ENCODE assay signal across 30 mouse cellular contexts in genomic region chr5:107854556-107854955, GRCm38 (mm10). TPM values are rescaled to one million over a fixed set of nuclear protein-coding genes. Genes with fewer than 3 reads are reported as not detected.
DNase-seq lines count a peak whose midpoint lies in the region; ATAC-seq and TF ChIP-seq lines count a peak whose summit lies in the region.
"Had no signal": no experiment of that assay in that cellular context is flagged by ENCODE, and none has a peak within 500 bp of the region (broad histone marks: within the 10 kb centered on the region; RNA-seq: fewer than 3 reads in every experiment).

No protein-coding gene starts in this region.

- no peak overlapping the region for H3K4me3 ChIP-seq in heart, embryonic 14.5 days (ENCODE audit: control insufficient read depth in 1 of 2, insufficient read depth in 1 of 2, low read depth in 1 of 2, low read length in 2 of 2)
- no peak overlapping the region for H3K4me3 ChIP-seq in liver, embryonic 16.5 days (ENCODE audit: low read depth, low read length)
- no peak overlapping the region for H3K4me3 ChIP-seq in stomach, embryonic 15.5 days (replicated peaks)
- H3K4me3 ChIP-seq in stomach, postnatal 0 days (ENCODE audit: low read depth, low read length) = no peak overlapping the region
- H3K4me3 ChIP-seq: embryonic facial prominence, embryonic 13.5 days; forebrain, embryonic 10.5 days; forebrain, embryonic 15.5 days; kidney, embryonic 15.5 days; midbrain, embryonic 13.5 days; neural tube, embryonic 13.5 days had no signal

- H3K27ac ChIP-seq in heart, embryonic 14.5 days (replicated peaks in 1 of 2; ENCODE audit: control insufficient read depth in 1 of 2, insufficient read depth in 1 of 2, low read depth in 2 of 2, low read length in 2 of 2) = peak overlapping the region; percentile 27 to 76; a peak in 2 of 4 replicates
- H3K27ac ChIP-seq in liver, embryonic 16.5 days (ENCODE audit: low read length) = 0 out of 2 replicates have a peak overlapping the region, but pooled peaks have one; percentile 14
- H3K27ac ChIP-seq in stomach, embryonic 15.5 days = 0 out of 2 replicates have a peak overlapping the region, but pooled peaks have one; percentile 32
- H3K27ac ChIP-seq in stomach, postnatal 0 days (replicated peaks) = no peak overlapping the region
- H3K27ac ChIP-seq: forebrain, embryonic 10.5 days; forebrain, embryonic 15.5 days; midbrain, embryonic 13.5 days; neural tube, embryonic 13.5 days had no signal

- peaks cover 4 to 32% of the 10 kb centered on the region in 2 experiments for H3K4me1 ChIP-seq in heart, embryonic 14.5 days (ENCODE audit: control insufficient read depth in 2 of 2, insufficient read depth in 2 of 2, low read length in 2 of 2)
- peaks cover 24% of the 10 kb centered on the region for H3K4me1 ChIP-seq in liver, embryonic 16.5 days (ENCODE audit: control insufficient read depth, low read depth, low read length)
- H3K4me1 ChIP-seq in stomach, embryonic 15.5 days = 0 out of 2 replicates have a peak, but pooled peaks cover 6% of the 10 kb centered on the region
- 0 out of 2 replicates have a peak, but pooled peaks cover 2% of the 10 kb centered on the region for H3K4me1 ChIP-seq in stomach, postnatal 0 days (replicated peaks; ENCODE audit: control insufficient read depth, insufficient read depth)

- H3K27me3 ChIP-seq in heart, embryonic 14.5 days (ENCODE audit: control insufficient read depth, insufficient read depth, low read length) = no peaks in the 10 kb centered on the region
- H3K27me3 ChIP-seq in liver, embryonic 16.5 days (ENCODE audit: control insufficient read depth, insufficient read depth, low read depth, low read length) = no peaks in the 10 kb centered on the region
- no peaks in the 10 kb centered on the region for H3K27me3 ChIP-seq in stomach, embryonic 15.5 days (replicated peaks)
- no peaks in the 10 kb centered on the region for H3K27me3 ChIP-seq in stomach, postnatal 0 days (ENCODE audit: control insufficient read depth, insufficient read depth, low read length)
- H3K27me3 ChIP-seq: embryonic facial prominence, embryonic 13.5 days; forebrain, embryonic 15.5 days; kidney, embryonic 15.5 days; midbrain, embryonic 13.5 days; neural tube, embryonic 13.5 days had no signal

- no peak overlapping the region for H3K4me2 ChIP-seq in heart, embryonic 14.5 days (ENCODE audit: low read length)
- H3K4me2 ChIP-seq in liver, embryonic 16.5 days (ENCODE audit: low read depth, low read length) = no peak overlapping the region
- H3K4me2 ChIP-seq in stomach, embryonic 15.5 days = no peak overlapping the region
- H3K4me2 ChIP-seq in stomach, postnatal 0 days (replicated peaks; ENCODE audit: low read depth) = no peak overlapping the region
- H3K4me2 ChIP-seq: embryonic facial prominence, embryonic 13.5 days; forebrain, embryonic 15.5 days; kidney, embryonic 15.5 days; midbrain, embryonic 13.5 days; neural tube, embryonic 13.5 days had no signal

- no peak for TF ChIP-seq EP300 in stomach, postnatal 0 days (optimal IDR thresholded peaks at IDR 0.05)

- no peak for ATAC-seq in heart, embryonic 14.5 days (ENCODE audit: insufficient number of reproducible peaks, insufficient read depth, low FRiP score, low read depth)
- ATAC-seq in liver, embryonic 16.5 days (ENCODE audit: low read depth) = no peak
- ATAC-seq in stomach, embryonic 15.5 days (ENCODE audit: insufficient read depth, low FRiP score, low read depth) = no peak
- no peak for ATAC-seq in stomach, postnatal 0 days (ENCODE audit: low FRiP score, low TSS enrichment)
- ATAC-seq: CD4-positive, CD25-positive, alpha-beta regulatory T cell, adult 4 months; forebrain, embryonic 15.5 days; midbrain, embryonic 13.5 days had no signal

- 26% methylated on average over 3 of the region's 3 CpGs for WGBS in heart, embryonic 14.5 days
- 40% methylated on average over 3 of the region's 3 CpGs for WGBS in liver, embryonic 16.5 days (ENCODE audit: insufficient replicate concordance)
- 64% methylated on average over 3 of the region's 3 CpGs for WGBS in stomach, embryonic 15.5 days
- 67% methylated on average over 3 of the region's 3 CpGs for WGBS in stomach, postnatal 0 days

- H3K9me3 ChIP-seq in heart, embryonic 14.5 days (ENCODE audit: control insufficient read depth, low read length) = 0 out of 2 replicates have a peak, but pooled peaks cover 4% of the 10 kb centered on the region
- no peaks in the 10 kb centered on the region for H3K9me3 ChIP-seq in liver, embryonic 16.5 days (replicated peaks; ENCODE audit: control insufficient read depth, low read length)
- H3K9me3 ChIP-seq in stomach, embryonic 15.5 days = no peaks in the 10 kb centered on the region
- no peaks in the 10 kb centered on the region for H3K9me3 ChIP-seq in stomach, postnatal 0 days (ENCODE audit: control insufficient read depth, low read length)
- H3K9me3 ChIP-seq: embryonic facial prominence, embryonic 13.5 days; forebrain, embryonic 15.5 days; kidney, embryonic 15.5 days; midbrain, embryonic 13.5 days had no signal

- DNase-seq in heart, adult 18-20 months = no peak
- DNase-seq in liver = no peak
- DNase-seq in stomach, postnatal 0 days (ENCODE audit: low spot score) = no peak
- DNase-seq in cerebellum, adult 18-20 months = no peak
- DNase-seq: cerebellum, adult 11 months; gastrocnemius, postnatal 25 days; kidney, adult 18-20 months; right cerebral cortex, postnatal 4 days had no signal

- no peak for TF ChIP-seq CTCF in stomach, postnatal 0 days (IDR thresholded peaks at IDR 0.05; ENCODE audit: low read depth)

- H3K36me3 ChIP-seq in heart, embryonic 14.5 days (ENCODE audit: control insufficient read depth, insufficient read depth, low read length) = peaks cover 3% of the 10 kb centered on the region; the same call in 1 of the 2 replicates
- H3K36me3 ChIP-seq in liver, embryonic 16.5 days (ENCODE audit: control insufficient read depth, insufficient read depth) = peaks cover 9% of the 10 kb centered on the region
- no peaks in the 10 kb centered on the region for H3K36me3 ChIP-seq in stomach, embryonic 15.5 days
- H3K36me3 ChIP-seq in stomach, postnatal 0 days (ENCODE audit: control insufficient read depth, insufficient read depth, low read length) = no peaks in the 10 kb centered on the region
- H3K36me3 ChIP-seq: embryonic facial prominence, embryonic 13.5 days; forebrain, embryonic 15.5 days; midbrain, embryonic 13.5 days; neural tube, embryonic 13.5 days had no signal

- no peak overlapping the region for H3K9ac ChIP-seq in heart, embryonic 14.5 days (ENCODE audit: low read length)
- no peak overlapping the region for H3K9ac ChIP-seq in liver, embryonic 16.5 days (ENCODE audit: low read depth, low read length)
- H3K9ac ChIP-seq in stomach, embryonic 15.5 days = no peak overlapping the region
- H3K9ac ChIP-seq in stomach, postnatal 0 days (ENCODE audit: low read length) = no peak overlapping the region
- H3K9ac ChIP-seq: embryonic facial prominence, embryonic 13.5 days; forebrain, embryonic 15.5 days; kidney, embryonic 15.5 days; midbrain, embryonic 13.5 days; neural tube, embryonic 13.5 days had no signal

RNA-seq across cellular contexts. Expression of gene Evi5, which starts 20.4 kb away (rescaled TPM):
- 45.9 and 50.2 TPM in 2 replicates for polyA plus RNA-seq in heart, embryonic 14.5 days (2014; fragmentation: Nextera tagmentation; extraction: Ambion mirVana)
- total RNA-seq in heart, adult 18-20 months (2021) = 10 to 100 TPM; 18.4 to 18.9 TPM
- 57.8 and 59.8 TPM in 2 replicates for polyA plus RNA-seq in liver, embryonic 16.5 days (2015; fragmentation: Nextera tagmentation; extraction: Ambion mirVana)
- 65.3 and 73.0 TPM in 2 replicates for polyA plus RNA-seq in stomach, embryonic 15.5 days (2015; fragmentation: Nextera tagmentation; extraction: Ambion mirVana)
- 39.5 and 39.7 TPM in 2 replicates for polyA plus RNA-seq in stomach, postnatal 0 days (2015; fragmentation: Nextera tagmentation; extraction: Ambion mirVana)

RNA-seq across cellular contexts. Expression of gene Ube2d2b, which starts 24.7 kb away (rescaled TPM):
- 0.35 and 0.42 TPM in 2 replicates for polyA plus RNA-seq in heart, embryonic 14.5 days (2014; fragmentation: Nextera tagmentation; extraction: Ambion mirVana)
- not detected for total RNA-seq in heart, adult 18-20 months (2021)
- 0.33 and 0.40 TPM in 2 replicates for polyA plus RNA-seq in liver, embryonic 16.5 days (2015; fragmentation: Nextera tagmentation; extraction: Ambion mirVana)
- 0.21 and 0.22 TPM in 2 replicates for polyA plus RNA-seq in stomach, embryonic 15.5 days (2015; fragmentation: Nextera tagmentation; extraction: Ambion mirVana)
- not detected in 2 replicates for polyA plus RNA-seq in stomach, postnatal 0 days (2015; fragmentation: Nextera tagmentation; extraction: Ambion mirVana)
- total RNA-seq: adrenal gland, postnatal 14 days; common myeloid progenitor, adult 5-6 weeks; gastrocnemius, adult 18-20 months; gastrocnemius, postnatal 25 days; layer of hippocampus, adult 18-20 months; layer of hippocampus, postnatal 10 days; left cerebral cortex, adult 18-20 months; left cerebral cortex, postnatal 14 days; liver, adult 2 months; megakaryocyte-erythroid progenitor cell, adult 5-6 weeks had no signal
- polyA plus RNA-seq: frontal cortex, adult 2 months; liver, adult 2 months; macrophage; neural tube, embryonic 13.5 days; spleen, adult 2 months had no signal

RNA-seq across cellular contexts. Expression of gene Rpl5, which starts 45.7 kb away (rescaled TPM):
- polyA plus RNA-seq in heart, embryonic 14.5 days (2014; fragmentation: Nextera tagmentation; extraction: Ambion mirVana) = 44.9 and 47.3 TPM in 2 replicates
- total RNA-seq in heart, adult 18-20 months (2021) = 10 to 100 TPM; 28.2 to 32.2 TPM
- polyA plus RNA-seq in liver, embryonic 16.5 days (2015; fragmentation: Nextera tagmentation; extraction: Ambion mirVana) = 20.5 and 23.9 TPM in 2 replicates
- 73.7 and 75.9 TPM in 2 replicates for polyA plus RNA-seq in stomach, embryonic 15.5 days (2015; fragmentation: Nextera tagmentation; extraction: Ambion mirVana)
- polyA plus RNA-seq in stomach, postnatal 0 days (2015; fragmentation: Nextera tagmentation; extraction: Ambion mirVana) = 35.7 and 36.1 TPM in 2 replicates
